Comparison of ENCODE assay signal across 20 mouse cellular contexts in genomic region chr16:50607776-50608562, GRCm38 (mm10). TPM values are rescaled to one million over a fixed set of nuclear protein-coding genes. Genes with fewer than 3 reads are reported as not detected.
DNase-seq lines count a peak whose midpoint lies in the region; ATAC-seq and TF ChIP-seq lines count a peak whose summit lies in the region.
"Had no signal": no experiment of that assay in that cellular context is flagged by ENCODE, and none has a peak within 500 bp of the region (broad histone marks: within the 10 kb centered on the region; RNA-seq: fewer than 3 reads in every experiment).

No protein-coding gene starts in this region.

- no peaks in the 10 kb centered on the region for H3K4me1 ChIP-seq in forebrain, postnatal 0 days (ENCODE audit: insufficient read depth)
- no peaks in the 10 kb centered on the region for H3K4me1 ChIP-seq in neural tube, embryonic 15.5 days
- H3K4me1 ChIP-seq: embryonic facial prominence, embryonic 15.5 days; lung, embryonic 15.5 days had no signal

- H3K27me3 ChIP-seq in forebrain, postnatal 0 days (ENCODE audit: insufficient read depth, low read length), result no peaks in the 10 kb centered on the region
- H3K27me3 ChIP-seq in neural tube, embryonic 15.5 days (replicated peaks), result no peaks in the 10 kb centered on the region
- H3K27me3 ChIP-seq: embryonic facial prominence, embryonic 15.5 days; hindbrain, embryonic 15.5 days; lung, embryonic 15.5 days had no signal

- no peak for DNase-seq in frontal cortex, postnatal 10 days (ENCODE audit: low spot score in 2 of 2)
- peak; percentile 67 for DNase-seq in brain, adult 2 months (ENCODE audit: low read depth, low spot score)
- peak; percentile 39 for DNase-seq in forebrain, postnatal 0 days
- DNase-seq in layer of hippocampus, postnatal 36 days, result peak; percentile 62 to 78
- DNase-seq in kidney, adult 8-10 months, result no peak
- DNase-seq: adrenal gland, postnatal 10 days; B cell, adult 2 months; cerebellum, postnatal 25 days; heart, adult 18-20 months had no signal

- no peak overlapping the region for H3K4me2 ChIP-seq in forebrain, postnatal 0 days (ENCODE audit: low read depth)
- no peak overlapping the region for H3K4me2 ChIP-seq in neural tube, embryonic 15.5 days
- H3K4me2 ChIP-seq: embryonic facial prominence, embryonic 15.5 days; hindbrain, embryonic 15.5 days; liver, embryonic 11.5 days; lung, embryonic 15.5 days had no signal

- H3K4me3 ChIP-seq in forebrain, postnatal 0 days (ENCODE audit: low read depth, low read length), result no peak overlapping the region
- H3K4me3 ChIP-seq in neural tube, embryonic 15.5 days (replicated peaks), result no peak overlapping the region
- H3K4me3 ChIP-seq: embryonic facial prominence, embryonic 15.5 days; hindbrain, embryonic 15.5 days; lung, embryonic 15.5 days had no signal

- no peak overlapping the region for H3K9ac ChIP-seq in forebrain, postnatal 0 days
- no peak overlapping the region for H3K9ac ChIP-seq in neural tube, embryonic 15.5 days (replicated peaks)
- H3K9ac ChIP-seq: embryonic facial prominence, embryonic 15.5 days; hindbrain, embryonic 15.5 days; lung, embryonic 15.5 days had no signal

- no peak for TF ChIP-seq CTCF in forebrain, postnatal 0 days (IDR thresholded peaks at IDR 0.05; ENCODE audit: low read depth)

- peak; percentile 45; the same call in 1 of the 2 replicates for ATAC-seq in frontal cortex, adult (ENCODE audit: low TSS enrichment)
- ATAC-seq in forebrain, postnatal 0 days, result peak; percentile 71
- ATAC-seq in neural tube, embryonic 15.5 days (ENCODE audit: low FRiP score), result no peak
- ATAC-seq in megakaryocyte-erythroid progenitor cell, adult 5-6 weeks (replicated peaks; ENCODE audit: low FRiP score, low TSS enrichment, poor library complexity, severe bottlenecking), result no peak

- H3K27ac ChIP-seq in forebrain, postnatal 0 days (ENCODE audit: low read depth, low read length), result no peak overlapping the region
- no peak overlapping the region for H3K27ac ChIP-seq in neural tube, embryonic 15.5 days (replicated peaks)
- H3K27ac ChIP-seq: embryonic facial prominence, embryonic 15.5 days; hindbrain, embryonic 15.5 days; lung, embryonic 15.5 days had no signal

- H3K9me3 ChIP-seq in forebrain, postnatal 0 days (ENCODE audit: low read length), result no peaks in the 10 kb centered on the region
- H3K9me3 ChIP-seq in neural tube, embryonic 15.5 days (replicated peaks), result no peaks in the 10 kb centered on the region
- H3K9me3 ChIP-seq: embryonic facial prominence, embryonic 15.5 days; hindbrain, embryonic 15.5 days; lung, embryonic 15.5 days had no signal

- WGBS in forebrain, postnatal 0 days, result 49% methylated on average over 15 of the region's 15 CpGs
- 53% methylated on average over 15 of the region's 15 CpGs for WGBS in neural tube, embryonic 15.5 days

- H3K36me3 ChIP-seq in forebrain, postnatal 0 days (ENCODE audit: insufficient read depth), result no peaks in the 10 kb centered on the region
- H3K36me3 ChIP-seq in neural tube, embryonic 15.5 days, result no peaks in the 10 kb centered on the region
- H3K36me3 ChIP-seq: embryonic facial prominence, embryonic 15.5 days; hindbrain, embryonic 15.5 days; lung, embryonic 15.5 days had no signal

RNA-seq across cellular contexts. Expression of gene Ccdc54, which starts 17.0 kb away (rescaled TPM):
- not detected in 2 replicates for total RNA-seq in forebrain, postnatal 0 days (2014; rRNA removed)
- polyA plus RNA-seq in forebrain, postnatal 0 days (2015; fragmentation: Nextera tagmentation; extraction: Ambion mirVana), result not detected in 2 replicates
- total RNA-seq in layer of hippocampus, postnatal 36 days (2021), result not detected
- polyA plus RNA-seq in neural tube, embryonic 15.5 days (2015; fragmentation: Nextera tagmentation; extraction: Ambion mirVana), result not detected in 2 replicates
- not detected in 2 replicates for total RNA-seq in megakaryocyte-erythroid progenitor cell, adult 5-6 weeks (2014; fragmentation: Nextera tagmentation)
- total RNA-seq in megakaryocyte-erythroid progenitor cell, adult 5-6 weeks (2017), result not detected in 2 replicates
- total RNA-seq: adrenal gland, postnatal 10 days; gastrocnemius, adult 18-20 months; heart, adult 18-20 months; megakaryocyte, adult 5-6 weeks had no signal
- polyA plus RNA-seq: embryonic facial prominence, embryonic 15.5 days; heart, postnatal 0 days; hindbrain, embryonic 15.5 days; kidney, embryonic 14.5 days; liver, embryonic 11.5 days; lung, embryonic 15.5 days had no signal

Comparison
In these comparisons a context has a peak if more than half of its experiments do, and no peak if none do; other contexts are left out.
1. ATAC-seq: peak in frontal cortex, adult (single experiment) and forebrain, postnatal 0 days (single experiment); none in neural tube, embryonic 15.5 days (single experiment) and megakaryocyte-erythroid progenitor cell, adult 5-6 weeks (single experiment).
2. DNase-seq: peak in brain, adult 2 months (single experiment), forebrain, postnatal 0 days (single experiment) and layer of hippocampus, postnatal 36 days (2 of 2); none in frontal cortex, postnatal 10 days (0 of 2) and kidney, adult 8-10 months (0 of 2).